Mouse (Mus musculus) limb, embryonic 11.5 days (tissue): ENCODE results near the gene Ubl3. TPM values are rescaled to one million over a fixed set of nuclear protein-coding genes. Genes with fewer than 3 reads are reported as not detected.

Source experiments
- ATAC-seq: fragments of 200-750 bp; cut with Nextera tagmentation; 2 replicates; pipeline ENCODE4 v1.8.0; 2017; ENCODE audit warnings: low read depth; ENCODE audit not compliant: insufficient number of reproducible peaks, low FRiP score, low TSS enrichment
- DNase-seq: peaks from one replicate; pipeline ENCODE4 v3.0.0-alpha.2; 2015; ENCODE audit warnings: low spot score
- H3K27ac ChIP-seq: fragments of 300-500 bp; sonication (generic); replicated peaks from 2 replicates; pipeline ENCODE4 v1.5.1; 2014; ENCODE audit warnings: low read depth, mild to moderate bottlenecking, low read length
- H3K27me3 ChIP-seq: fragments of 300-500 bp; sonication (generic); 2 replicates; pipeline ENCODE4 v1.6.1; 2014; ENCODE audit warnings: mild to moderate bottlenecking, low read length, mixed read lengths; ENCODE audit not compliant: control insufficient read depth, insufficient read depth
- H3K36me3 ChIP-seq: fragments of 300-500 bp; sonication (generic); 2 replicates; pipeline ENCODE4 v1.6.1; 2014; ENCODE audit warnings: mild to moderate bottlenecking, low read length, moderate library complexity, mixed read lengths; ENCODE audit not compliant: control insufficient read depth, insufficient read depth
- H3K4me1 ChIP-seq: fragments of 300-500 bp; sonication (generic); 2 replicates; pipeline ENCODE4 v1.6.1; 2014; ENCODE audit warnings: low read length, mixed read lengths; ENCODE audit not compliant: control insufficient read depth, insufficient read depth
- H3K4me2 ChIP-seq: fragments of 300-500 bp; sonication (generic); 2 replicates; pipeline ENCODE4 v1.6.1; 2014; ENCODE audit warnings: low read depth, mild to moderate bottlenecking, moderate library complexity; ENCODE audit not compliant: severe bottlenecking
- H3K4me3 ChIP-seq: fragments of 300-500 bp; sonication (generic); 2 replicates; pipeline ENCODE4 v1.5.1; 2014; ENCODE audit warnings: low read depth, low read length
- H3K9ac ChIP-seq: fragments of 300-500 bp; sonication (generic); 2 replicates; pipeline ENCODE4 v1.6.1; 2014; ENCODE audit warnings: mild to moderate bottlenecking, low read length
- H3K9me3 ChIP-seq: fragments of 300-500 bp; sonication (generic); 2 replicates; pipeline ENCODE4 v1.6.1; 2016; ENCODE audit warnings: low read length; ENCODE audit not compliant: control insufficient read depth
- WGBS: fragments of 180-500 bp; shearing (Covaris S2); extraction: QIAGEN DNeasy Blood & Tissue Kit; methylation state at CpG from one replicate; pipeline ENCODE4 v1.1.7; 2014; 5-methylcytosine and 5-hydroxymethylcytosine counted together
- polyA plus RNA-seq: library from polyadenylated mRNA; unstranded; fragments of >200 nt; fragmentation: Nextera tagmentation; extraction: Ambion mirVana; gene quantifications from 2 replicates; pipeline ENCODE4 v1.2.1, GENCODE M21; 2014

Ubl3 gene
- polyA plus RNA-seq, 1 experiment from 2014 or later, result 50.6 TPM

DNA sequence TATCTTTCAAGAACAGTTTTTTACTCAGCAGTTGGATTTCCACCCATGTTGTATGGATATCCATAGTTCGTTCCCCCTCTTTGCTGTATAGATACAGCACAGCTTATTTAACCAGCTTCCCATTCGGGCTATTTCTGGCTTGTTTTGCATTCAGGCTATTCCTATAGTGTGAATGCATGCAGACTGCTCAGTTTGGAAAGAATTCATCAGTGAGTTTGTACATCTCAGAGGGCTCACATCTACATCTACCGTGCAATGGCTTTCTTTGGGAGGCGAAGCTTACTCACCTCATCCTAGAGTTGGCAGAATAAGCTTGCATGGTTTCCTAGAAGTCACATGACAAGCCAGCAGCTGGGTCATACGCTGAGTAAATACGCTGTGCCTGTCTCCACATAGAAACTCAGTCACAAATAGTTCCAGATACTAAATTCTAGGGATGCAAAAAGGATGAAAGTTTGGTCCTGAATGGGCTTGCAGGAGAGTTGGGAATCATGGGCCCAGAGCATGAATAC, 88.8 kb downstream of the Ubl3 start:
- Histone ChIP-seq H3K27me3 (no peaks in the 10 kb centered on the region), H3K4me1 (peaks cover 4% of the 10 kb centered on the region; the same call in 1 of the 2 replicates), H3K9me3 (peaks cover 3% of the 10 kb centered on the region; the same call in 1 of the 2 replicates), H3K9ac (no peak overlapping the region), H3K4me2 (no peak overlapping the region), H3K27ac (no peak overlapping the region), H3K36me3 (no peaks in the 10 kb centered on the region), H3K4me3 (no peak overlapping the region)
- no peak for DNase-seq
- no peak for ATAC-seq
- WGBS, result 91% methylated on average over 6 of the region's 6 CpGs

Other genes starting within 250 kb of the Ubl3 start
- gene Slc7a1, start 152.9 kb downstream of the Ubl3 start, polyA plus RNA-seq, result 16.4 and 20.4 TPM in 2 replicates